Mouse (Mus musculus) kidney, embryonic 14.5 days (tissue): ENCODE data around the gene Gm8439. TPM values are rescaled to one million over a fixed set of nuclear protein-coding genes. Genes with fewer than 3 reads are reported as not detected.

Source experiments
- ATAC-seq: fragments of 200-750 bp; cut with Nextera tagmentation; 2 replicates; pipeline ENCODE4 v1.8.0; 2017; ENCODE audit warnings: moderate number of reproducible peaks, mild to moderate bottlenecking, moderate TSS enrichment, moderate library complexity; ENCODE audit not compliant: low FRiP score, low TSS enrichment
- H3K27ac ChIP-seq: fragments of 300-500 bp; sonication (generic); 2 replicates; pipeline ENCODE4 v1.5.1; 2014; ENCODE audit warnings: low read depth, mild to moderate bottlenecking, low read length, moderate library complexity, mixed read lengths
- H3K27me3 ChIP-seq: fragments of 300-500 bp; sonication (generic); 2 replicates; pipeline ENCODE4 v1.6.1; 2014; ENCODE audit warnings: mild to moderate bottlenecking, low read length; ENCODE audit not compliant: control insufficient read depth, insufficient read depth
- H3K36me3 ChIP-seq: fragments of 300-500 bp; sonication (generic); 2 replicates; pipeline ENCODE4 v1.6.1; 2014; ENCODE audit warnings: low read length, mixed read lengths; ENCODE audit not compliant: control insufficient read depth, insufficient read depth
- H3K4me1 ChIP-seq: fragments of 300-500 bp; sonication (generic); 2 replicates; pipeline ENCODE4 v1.6.1; 2014; ENCODE audit warnings: low read length, mixed read lengths; ENCODE audit not compliant: control insufficient read depth, insufficient read depth
- H3K4me2 ChIP-seq: fragments of 300-500 bp; sonication (generic); replicated peaks from 2 replicates; pipeline ENCODE4 v1.6.1; 2014; ENCODE audit warnings: low read depth, mild to moderate bottlenecking, low read length
- H3K4me3 ChIP-seq: fragments of 300-500 bp; sonication (generic); 2 replicates; pipeline ENCODE4 v1.5.1; 2014; ENCODE audit warnings: mild to moderate bottlenecking, low read length
- H3K9ac ChIP-seq: fragments of 300-500 bp; sonication (generic); 2 replicates; pipeline ENCODE4 v1.6.1; 2014; ENCODE audit warnings: low read depth, mild to moderate bottlenecking, low read length, moderate library complexity
- H3K9me3 ChIP-seq: fragments of 300-500 bp; sonication (generic); 2 replicates; pipeline ENCODE4 v1.6.1; 2016; ENCODE audit warnings: low read length; ENCODE audit not compliant: control insufficient read depth
- whole genome bisulfite sequencing: fragments of 180-500 bp; shearing (Covaris S2); extraction: QIAGEN DNeasy Blood & Tissue Kit; methylation state at CpG from one replicate; pipeline ENCODE4 v1.1.7; 2014; 5-methylcytosine and 5-hydroxymethylcytosine counted together
- polyA plus RNA-seq: library from polyadenylated mRNA; unstranded; fragments of >200 nt; fragmentation: Nextera tagmentation; extraction: Ambion mirVana; gene quantifications from 2 replicates; pipeline ENCODE4 v1.2.1, GENCODE M21; 2014

Gm8439 gene
- polyA plus RNA-seq, 1 experiment from 2014 or later: not detected

- Histone ChIP-seq H3K9ac (no peak overlapping the region), H3K4me1 (no peaks in the 10 kb centered on the region), H3K4me3 (no peak overlapping the region), H3K27me3 (no peaks in the 10 kb centered on the region), H3K27ac (no peak overlapping the region), H3K36me3 (no peaks in the 10 kb centered on the region), H3K4me2 (no peak overlapping the region), H3K9me3 (no peaks in the 10 kb centered on the region)
- 14% methylated on average over 2 of the region's 2 CpGs for WGBS
- ATAC-seq: peak; percentile 82
Observed at GRCm38 (mm10) chr4:120598922-120599321, 10.4 kb downstream of the Gm8439 start.

- 68% methylated on average over 1 of the region's 1 CpGs for WGBS
- H3K36me3 ChIP-seq: no peaks in the 10 kb centered on the region
- no peak overlapping the region for H3K27ac ChIP-seq
- no peaks in the 10 kb centered on the region for H3K9me3 ChIP-seq
- H3K4me1 ChIP-seq: no peaks in the 10 kb centered on the region
- H3K9ac ChIP-seq: no peak overlapping the region
- no peak overlapping the region for H3K4me3 ChIP-seq
- H3K4me2 ChIP-seq: no peak overlapping the region
- H3K27me3 ChIP-seq: no peaks in the 10 kb centered on the region
- ATAC-seq: no peak
Observed at GRCm38 (mm10) chr4:120601774-120602173, 13.2 kb downstream of the Gm8439 start.

GRCm38 (mm10) chr4:120602669-120603068 is 14.1 kb downstream of the Gm8439 start:
- Histone ChIP-seq H3K27me3 (no peaks in the 10 kb centered on the region), H3K4me2 (no peak overlapping the region), H3K27ac (no peak overlapping the region), H3K4me3 (no peak overlapping the region), H3K36me3 (no peaks in the 10 kb centered on the region), H3K9ac (no peak overlapping the region), H3K4me1 (no peaks in the 10 kb centered on the region), H3K9me3 (no peaks in the 10 kb centered on the region)
- ATAC-seq: no peak
- WGBS: 77% methylated on average over 3 of the region's 3 CpGs

- WGBS: 20% methylated on average over 3 of the region's 3 CpGs
- Histone ChIP-seq H3K9ac (no peak overlapping the region), H3K4me3 (no peak overlapping the region), H3K4me1 (no peaks in the 10 kb centered on the region), H3K27ac (no peak overlapping the region), H3K9me3 (no peaks in the 10 kb centered on the region; the same call in 1 of the 2 replicates), H3K36me3 (no peaks in the 10 kb centered on the region), H3K27me3 (no peaks in the 10 kb centered on the region), H3K4me2 (no peak overlapping the region)
- ATAC-seq: peak; percentile 78
Observed at GRCm38 (mm10) chr4:120606941-120607340, 18.4 kb downstream of the Gm8439 start.

GRCm38 (mm10) chr4:120611005-120611404 is 22.5 kb downstream of the Gm8439 start:
- no peak overlapping the region for H3K9ac ChIP-seq
- H3K4me2 ChIP-seq: no peak overlapping the region
- H3K27me3 ChIP-seq: no peaks in the 10 kb centered on the region
- H3K36me3 ChIP-seq: no peaks in the 10 kb centered on the region
- H3K4me3 ChIP-seq: no peak overlapping the region
- no peaks in the 10 kb centered on the region for H3K4me1 ChIP-seq
- no peak overlapping the region for H3K27ac ChIP-seq
- no peak for ATAC-seq
- H3K9me3 ChIP-seq: no peaks in the 10 kb centered on the region; the same call in 1 of the 2 replicates
- WGBS: 84% methylated on average over 3 of the region's 3 CpGs

- Histone ChIP-seq H3K9ac (no peak overlapping the region), H3K9me3 (no peaks in the 10 kb centered on the region; the same call in 1 of the 2 replicates), H3K27me3 (no peaks in the 10 kb centered on the region), H3K36me3 (no peaks in the 10 kb centered on the region), H3K4me1 (no peaks in the 10 kb centered on the region), H3K4me2 (no peak overlapping the region), H3K27ac (no peak overlapping the region), H3K4me3 (no peak overlapping the region)
- WGBS: 33% methylated on average over 9 of the region's 9 CpGs
- ATAC-seq: no peak
Observed at GRCm38 (mm10) chr4:120612304-120613080, 23.9 kb downstream of the Gm8439 start.

GRCm38 (mm10) chr4:120613691-120614329 is 25.3 kb downstream of the Gm8439 start:
- H3K36me3 ChIP-seq: no peaks in the 10 kb centered on the region
- WGBS: 82% methylated on average over 8 of the region's 8 CpGs
- H3K9me3 ChIP-seq: no peaks in the 10 kb centered on the region; the same call in 1 of the 2 replicates
- no peak overlapping the region for H3K9ac ChIP-seq
- H3K27me3 ChIP-seq: no peaks in the 10 kb centered on the region
- no peak overlapping the region for H3K4me2 ChIP-seq
- H3K4me1 ChIP-seq: no peaks in the 10 kb centered on the region
- no peak overlapping the region for H3K4me3 ChIP-seq
- ATAC-seq: no peak
- no peak overlapping the region for H3K27ac ChIP-seq

GRCm38 (mm10) chr4:120614644-120615043 is 26.1 kb downstream of the Gm8439 start:
- WGBS: 63% methylated on average over 9 of the region's 9 CpGs
- H3K27me3 ChIP-seq: no peaks in the 10 kb centered on the region
- ATAC-seq: no peak
- H3K4me2 ChIP-seq: no peak overlapping the region
- no peaks in the 10 kb centered on the region for H3K36me3 ChIP-seq
- H3K4me1 ChIP-seq: no peaks in the 10 kb centered on the region
- H3K9me3 ChIP-seq: no peaks in the 10 kb centered on the region; the same call in 1 of the 2 replicates
- no peak overlapping the region for H3K27ac ChIP-seq
- no peak overlapping the region for H3K4me3 ChIP-seq
- H3K9ac ChIP-seq: no peak overlapping the region

- peak; percentile 28 for ATAC-seq
- Histone ChIP-seq H3K4me3 (no peak overlapping the region), H3K27me3 (no peaks in the 10 kb centered on the region), H3K9ac (no peak overlapping the region), H3K4me2 (no peak overlapping the region), H3K9me3 (no peaks in the 10 kb centered on the region; the same call in 1 of the 2 replicates), H3K4me1 (no peaks in the 10 kb centered on the region), H3K27ac (peak overlapping the region; percentile 65; the same call in 1 of the 2 replicates), H3K36me3 (no peaks in the 10 kb centered on the region)
- 24% methylated on average over 10 of the region's 10 CpGs for WGBS
Observed at GRCm38 (mm10) chr4:120615528-120616081, 27.1 kb downstream of the Gm8439 start.
